Mouse (Mus musculus) cerebellum, adult 2 months (tissue): ENCODE measurements around the gene Arl1. TPM values are rescaled to one million over a fixed set of nuclear protein-coding genes. Genes with fewer than 3 reads are reported as not detected.
"Not testable (repeated sequence)": the region's sequence is repeated elsewhere in the genome, so short reads cannot be mapped to it uniquely, and the experiment has no call there.

Experiments used
- DNase-seq, 2 experiments: peaks; one replicate each; pipeline ENCODE4 v3.0.0; 2021
- H3K27ac ChIP-seq: fragments of 200-500 bp; 2 replicates; pipeline ENCODE4 v1.5.1; 2012; ENCODE audit warnings: low read length, control low read depth, inconsistent platforms; ENCODE audit not compliant: insufficient read depth
- H3K27me3 ChIP-seq: fragments of 200-500 bp; 2 replicates; pipeline ENCODE4 v1.6.1; 2012; ENCODE audit warnings: inconsistent platforms, mild to moderate bottlenecking, low read length, moderate library complexity; ENCODE audit not compliant: control insufficient read depth, insufficient read depth
- H3K4me1 ChIP-seq: fragments of 200-500 bp; 2 replicates; pipeline ENCODE4 v1.6.1; 2011; ENCODE audit warnings: low read length; ENCODE audit not compliant: control insufficient read depth, insufficient read depth
- H3K4me3 ChIP-seq: fragments of 200-500 bp; replicated peaks from 2 replicates; pipeline ENCODE3; 2011; ENCODE audit warnings: mild to moderate bottlenecking, low read depth, low read length, control low read depth; ENCODE audit not compliant: insufficient read depth
- CTCF ChIP-seq: fragments of 200-500 bp; IDR thresholded peaks from 2 replicates; pipeline ENCODE4 v1.5.1; 2011; ENCODE audit warnings: low read depth, mild to moderate bottlenecking, control low read depth, low read length, moderate library complexity, borderline replicate concordance; ENCODE audit not compliant: insufficient read depth
- POLR2A ChIP-seq: fragments of 200-500 bp; IDR thresholded peaks from 2 replicates; pipeline ENCODE4 v1.6.1; 2011; ENCODE audit warnings: low read length, control low read depth, borderline replicate concordance; ENCODE audit not compliant: insufficient read depth
- WGBS: fragments of 180-500 bp; shearing (Covaris S2); methylation state at CpG from one replicate; pipeline ENCODE4 v1.1.7; 2018; 5-methylcytosine and 5-hydroxymethylcytosine counted together
- polyA plus RNA-seq: library from polyadenylated mRNA; depleted of rRNA; stranded (reverse); fragments of >200 nt; gene quantifications from 2 replicates; pipeline ENCODE4 v1.2.3, GENCODE M21; 2012; rRNA removed

The Arl1 gene
- polyA plus RNA-seq, 1 experiment: 132 TPM

DNA sequence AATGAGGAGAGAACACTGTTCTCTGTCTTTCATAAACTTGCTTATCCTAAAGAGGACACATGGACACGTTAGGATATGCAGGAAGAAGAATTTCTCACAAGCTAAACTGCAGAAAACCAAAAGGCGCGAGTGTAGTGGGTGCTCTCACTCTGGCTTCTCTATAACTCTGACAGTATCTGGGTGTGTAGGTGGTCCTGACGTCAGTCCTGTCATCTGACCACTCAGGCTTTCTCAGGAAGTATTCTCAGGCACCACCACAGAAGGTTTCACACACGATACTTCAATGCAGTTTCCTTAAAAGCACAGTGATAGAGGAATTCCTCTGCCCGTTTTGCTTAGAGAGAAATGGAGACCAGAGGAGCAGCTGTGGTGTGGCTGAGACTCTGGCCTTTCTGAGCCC, 45.5 kb downstream of the Arl1 start:
- no peak for DNase-seq
- no peak for TF ChIP-seq CTCF
- TF ChIP-seq POLR2A: no peak

DNA sequence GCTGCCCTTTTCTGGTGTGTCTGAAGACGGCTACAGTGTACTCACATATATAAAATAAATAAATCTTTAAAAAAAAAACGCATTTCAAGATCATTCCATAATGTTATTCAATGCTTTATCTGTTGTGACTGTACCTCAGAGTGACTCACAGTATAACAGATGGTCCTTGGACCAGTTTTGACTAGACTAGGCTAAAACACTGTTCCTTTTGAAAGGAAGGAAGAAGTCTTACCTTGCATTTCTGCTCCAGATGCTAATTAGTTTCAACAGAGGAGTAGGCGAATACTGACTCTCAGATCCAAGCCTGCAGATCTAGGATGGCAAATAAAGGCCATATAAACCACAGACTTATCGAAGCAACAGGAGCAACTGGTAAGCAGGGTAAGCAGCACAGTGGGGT, 50.1 kb downstream of the Arl1 start:
- no peak for TF ChIP-seq POLR2A
- TF ChIP-seq CTCF: no peak
- no peak overlapping the region for H3K27ac ChIP-seq
- no peak for DNase-seq
- WGBS: 92% methylated on average over 4 of the region's 4 CpGs
- no peaks in the 10 kb centered on the region for H3K27me3 ChIP-seq
- no peak overlapping the region for H3K4me3 ChIP-seq
- no peaks in the 10 kb centered on the region for H3K4me1 ChIP-seq

More for the DNA sequence above, 45.5 kb downstream of the Arl1 start:
- no peak overlapping the region for H3K27ac ChIP-seq
- no peak overlapping the region for H3K4me3 ChIP-seq
- no peaks in the 10 kb centered on the region for H3K27me3 ChIP-seq
- 89% methylated on average over 6 of the region's 6 CpGs for WGBS
- H3K4me1 ChIP-seq: no peaks in the 10 kb centered on the region

DNA sequence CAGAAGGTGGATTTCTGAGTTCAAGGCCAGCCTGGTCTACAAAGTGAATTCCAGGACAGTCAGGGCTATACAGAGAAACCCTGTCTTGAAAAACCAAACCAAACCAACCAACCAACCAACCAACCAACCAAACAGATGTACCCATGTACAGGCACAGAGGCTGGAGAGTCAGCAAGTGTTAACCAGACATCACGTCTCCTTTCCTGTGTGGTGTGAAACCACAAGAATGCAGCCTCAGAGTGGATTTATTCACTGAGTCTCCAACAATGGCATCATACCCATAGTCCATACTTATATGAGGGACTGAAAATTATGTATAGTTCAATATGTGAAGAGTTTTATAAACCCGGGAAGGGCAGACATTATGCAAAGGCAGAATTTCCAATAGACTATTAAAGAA, 52.5 kb downstream of the Arl1 start:
- DNase-seq, H3K4me3 ChIP-seq, H3K27me3 ChIP-seq, H3K27ac ChIP-seq, H3K4me1 ChIP-seq: not testable (repeated sequence)
- 95% methylated on average over 2 of the region's 2 CpGs for whole genome bisulfite sequencing

DNA sequence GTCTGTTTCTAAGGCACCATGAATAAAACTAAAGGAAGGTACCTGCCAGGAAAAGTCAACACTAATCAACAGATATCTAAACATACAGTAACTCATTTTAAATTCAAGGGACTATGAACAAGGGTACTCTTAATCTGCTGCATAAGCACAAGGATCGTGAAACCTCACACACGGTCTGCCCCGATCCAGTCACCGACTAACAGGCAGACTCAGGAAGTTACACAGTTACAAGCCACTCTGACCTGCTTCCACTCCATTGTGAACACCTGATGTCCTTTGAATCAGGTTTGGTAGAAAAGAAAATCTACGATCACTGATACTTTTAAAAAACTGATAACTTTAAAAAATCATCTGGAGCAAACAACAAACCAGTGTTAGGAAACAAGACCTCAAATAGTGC, 53.3 kb downstream of the Arl1 start:
- H3K4me1 ChIP-seq: no peaks in the 10 kb centered on the region
- no peak for TF ChIP-seq CTCF
- no peak for TF ChIP-seq POLR2A
- whole genome bisulfite sequencing: 96% methylated on average over 5 of the region's 5 CpGs
- H3K4me3 ChIP-seq: no peak overlapping the region
- H3K27me3 ChIP-seq: no peaks in the 10 kb centered on the region
- no peak for DNase-seq
- H3K27ac ChIP-seq: no peak overlapping the region

DNA sequence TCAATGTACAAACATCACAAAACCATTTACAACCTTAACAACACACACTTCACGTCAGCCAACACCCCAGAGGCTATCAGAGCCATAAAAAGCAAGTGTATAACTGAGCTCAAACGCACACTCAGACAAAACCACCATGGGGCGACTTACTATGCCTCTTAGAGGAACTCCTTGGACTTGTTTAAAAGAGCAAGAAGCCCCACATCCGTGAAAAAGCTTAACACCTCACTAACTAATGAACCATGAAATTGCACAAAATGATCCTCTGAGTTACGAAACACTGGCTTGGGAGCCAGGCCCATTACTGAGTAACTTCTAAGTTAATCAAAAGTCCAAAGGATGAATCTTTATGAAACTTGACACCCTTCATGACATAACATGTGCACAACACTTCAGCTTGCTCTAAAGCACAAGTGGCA, 53.9 kb downstream of the Arl1 start:
- WGBS: 72% methylated on average over 5 of the region's 5 CpGs
- H3K4me1 ChIP-seq: no peaks in the 10 kb centered on the region
- no peaks in the 10 kb centered on the region for H3K27me3 ChIP-seq
- H3K27ac ChIP-seq: no peak overlapping the region
- DNase-seq: no peak
- H3K4me3 ChIP-seq: no peak overlapping the region
- no peak for TF ChIP-seq CTCF
- TF ChIP-seq POLR2A: no peak

DNA sequence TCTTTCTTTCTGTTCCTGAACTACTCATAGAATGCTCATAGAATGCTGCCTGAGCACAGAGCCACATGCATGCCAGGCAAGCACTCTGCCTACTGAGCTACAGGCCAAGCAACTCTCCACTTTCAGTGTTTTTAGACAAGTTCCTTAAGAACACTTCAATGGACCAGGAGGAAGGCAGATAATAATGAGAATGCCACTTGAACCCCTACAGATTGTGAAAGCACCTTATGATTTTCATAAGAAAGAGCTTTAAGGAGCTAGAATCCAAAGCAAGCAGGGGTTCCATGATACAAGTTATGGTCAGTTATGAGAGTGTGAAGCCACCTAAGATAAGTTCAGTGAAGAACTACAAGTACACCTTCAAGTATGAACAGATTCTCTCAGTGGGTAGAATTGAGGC, 63.0 kb downstream of the Arl1 start:
- Histone ChIP-seq H3K4me1 (no peaks in the 10 kb centered on the region), H3K4me3 (no peak overlapping the region), H3K27me3 (no peaks in the 10 kb centered on the region), H3K27ac (no peak overlapping the region)
- DNase-seq: no peak
- TF ChIP-seq CTCF (no peak), POLR2A (no peak)

Other genes starting within 250 kb of the Arl1 start
- gene Chpt1, start 226.8 kb upstream of the Arl1 start, polyA plus RNA-seq: 38.9 and 40.6 TPM in 2 replicates
- 37.1 and 46.5 TPM in 2 replicates for gene Mybpc1, start 125.7 kb upstream of the Arl1 start, polyA plus RNA-seq
- gene Spic, start 45.8 kb upstream of the Arl1 start, polyA plus RNA-seq: 0.05 TPM in 2 replicates
- 15.5 and 15.7 TPM in 2 replicates for gene Utp20, start 95.9 kb downstream of the Arl1 start, polyA plus RNA-seq
- gene Slc5a8, start 155.1 kb downstream of the Arl1 start, polyA plus RNA-seq: 0.10 and 0.18 TPM in 2 replicates